Mouse (Mus musculus) regulatory T cell (primary cell): ENCODE results near the gene Plek.

Experiments
- in situ Hi-C: fragments of 300-600 bp; cut with MboI, MseI; formaldehyde crosslinking; loops from one replicate; pipeline ENCODE4 v1.15.1; 2025; ENCODE audit warnings: high pct_unique_total_duplicates

Gene Plek

GRCm38 (mm10) chr11:17000353-17001334 is 51.5 kb downstream of the Plek start:
- in situ Hi-C loops = no loop called here

- in situ Hi-C loops = no loop called here
These were observed 52.2 kb downstream of the Plek start for GRCm38 (mm10) chr11:16999933-17000332.

GRCm38 (mm10) chr11:16999387-16999786 is 52.8 kb downstream of the Plek start:
- in situ Hi-C loops = no loop called here

GRCm38 (mm10) chr11:16997465-16997864 is 54.7 kb downstream of the Plek start:
- in situ Hi-C loops = no loop called here

GRCm38 (mm10) chr11:16996818-16997217 is 55.4 kb downstream of the Plek start:
- in situ Hi-C loops = no loop called here

- in situ Hi-C loops = no loop called here
These were observed 59.3 kb downstream of the Plek start for GRCm38 (mm10) chr11:16992880-16993279.

- in situ Hi-C loops = loop anchor here (10.0 kb wide), 1 partner anchor 155 kb away; no protein-coding TSS in a partner anchor
These were observed 62.3 kb downstream of the Plek start for GRCm38 (mm10) chr11:16989885-16990284.

GRCm38 (mm10) chr11:16987745-16988328 is 64.3 kb downstream of the Plek start:
- in situ Hi-C loops = loop anchor here (10.0 kb wide), 1 partner anchor 157 kb away; no protein-coding TSS in a partner anchor

GRCm38 (mm10) chr11:16986550-16987187 is 65.5 kb downstream of the Plek start:
- in situ Hi-C loops = loop anchor here (10.0 kb wide), 1 partner anchor 158 kb away; no protein-coding TSS in a partner anchor

- in situ Hi-C loops = no loop called here
These were observed 73.9 kb downstream of the Plek start for GRCm38 (mm10) chr11:16978161-16978707.

GRCm38 (mm10) chr11:16977611-16978010 is 74.6 kb downstream of the Plek start:
- in situ Hi-C loops = no loop called here

GRCm38 (mm10) chr11:16976937-16977336 is 75.2 kb downstream of the Plek start:
- in situ Hi-C loops = no loop called here

- in situ Hi-C loops = loop anchor here (5.0 kb wide), 1 partner anchor 34 kb away; no protein-coding TSS in a partner anchor
These were observed 79.1 kb downstream of the Plek start for GRCm38 (mm10) chr11:16973086-16973485.

- in situ Hi-C loops = loop anchor here (5.0 kb wide), 1 partner anchor 35 kb away; no protein-coding TSS in a partner anchor
These were observed 80.2 kb downstream of the Plek start for GRCm38 (mm10) chr11:16972027-16972426.

GRCm38 (mm10) chr11:16969650-16970049 is 82.5 kb downstream of the Plek start:
- in situ Hi-C loops = loop anchor here (5.0 kb wide), 1 partner anchor 38 kb away; no protein-coding TSS in a partner anchor

- in situ Hi-C loops = no loop called here
These were observed 84.4 kb downstream of the Plek start for GRCm38 (mm10) chr11:16967806-16968205.

- in situ Hi-C loops = no loop called here
These were observed 93.7 kb downstream of the Plek start for GRCm38 (mm10) chr11:16958520-16958919.

- in situ Hi-C loops = no loop called here
These were observed 95.2 kb downstream of the Plek start for GRCm38 (mm10) chr11:16957030-16957429.

GRCm38 (mm10) chr11:16956115-16956862 is 95.9 kb downstream of the Plek start:
- in situ Hi-C loops = no loop called here

GRCm38 (mm10) chr11:16951761-16952010 is 100.5 kb downstream of the Plek start:
- in situ Hi-C loops = loop anchor here (5.0 kb wide), 1 partner anchor 444 kb away; the partner anchor contains the start of gene Sec61g
